ENCODE assay signal across 8 mouse cellular contexts in genomic region chr19:41912121-41913080, GRCm38 (mm10). TPM values are rescaled to one million over a fixed set of nuclear protein-coding genes. Genes with fewer than 3 reads are reported as not detected.
DNase-seq lines count a peak whose midpoint lies in the region; ATAC-seq and TF ChIP-seq lines count a peak whose summit lies in the region.

No protein-coding gene starts in this region.

- WGBS in forebrain, postnatal 0 days = 3% methylated on average over 53 of the region's 53 CpGs
- WGBS in hindbrain, embryonic 14.5 days = 1% methylated on average over 53 of the region's 53 CpGs
- under 1% methylated on average over 51 of the region's 53 CpGs for WGBS in midbrain, embryonic 12.5 days

- peak; percentile 41 to 46 for DNase-seq in lung, adult 18-20 months
- DNase-seq in lung, postnatal 25 days (ENCODE audit: low spot score) = no peak
- peak; percentile 62 for DNase-seq in cerebellum, adult 11 months
- DNase-seq in forebrain, postnatal 0 days = peak; percentile 64
- peak; percentile 36 for DNase-seq in hindbrain, embryonic 14.5 days (ENCODE audit: low spot score)
- DNase-seq in left cerebral cortex, postnatal 4 days = peak; percentile 43
- peak; percentile 57 for DNase-seq in splenic B cell, adult 2 months (ENCODE audit: low read depth, low spot score)

- H3K9ac ChIP-seq in forebrain, postnatal 0 days = peak overlapping the region; percentile 85
- H3K9ac ChIP-seq in hindbrain, embryonic 14.5 days = peak overlapping the region; percentile 81
- H3K9ac ChIP-seq in midbrain, embryonic 12.5 days (replicated peaks) = peak overlapping the region; percentile 88

- H3K27ac ChIP-seq in forebrain, postnatal 0 days (ENCODE audit: low read depth, low read length) = peak overlapping the region; percentile 84
- peak overlapping the region; percentile 92 for H3K27ac ChIP-seq in hindbrain, embryonic 14.5 days
- peak overlapping the region; percentile 80 for H3K27ac ChIP-seq in midbrain, embryonic 12.5 days (replicated peaks)

- peak overlapping the region; percentile 86 for H3K4me2 ChIP-seq in forebrain, postnatal 0 days (ENCODE audit: low read depth)
- H3K4me2 ChIP-seq in hindbrain, embryonic 14.5 days (replicated peaks) = peak overlapping the region; percentile 85
- H3K4me2 ChIP-seq in midbrain, embryonic 12.5 days (replicated peaks) = peak overlapping the region; percentile 90

- H3K4me3 ChIP-seq in forebrain, postnatal 0 days (ENCODE audit: low read depth, low read length) = peak overlapping the region; percentile 85
- H3K4me3 ChIP-seq in hindbrain, embryonic 14.5 days (replicated peaks; ENCODE audit: low read length) = peak overlapping the region; percentile 92
- H3K4me3 ChIP-seq in midbrain, embryonic 12.5 days = peak overlapping the region; percentile 92

- no peaks in the 10 kb centered on the region for H3K27me3 ChIP-seq in forebrain, postnatal 0 days (ENCODE audit: insufficient read depth, low read length)
- no peaks in the 10 kb centered on the region for H3K27me3 ChIP-seq in hindbrain, embryonic 14.5 days (ENCODE audit: control insufficient read depth, insufficient read depth, low read length)
- no peaks in the 10 kb centered on the region for H3K27me3 ChIP-seq in midbrain, embryonic 12.5 days
- no peaks in the 10 kb centered on the region for H3K27me3 ChIP-seq in splenic B cell, adult 2 months (ENCODE audit: control insufficient read depth, insufficient read depth, low read length, poor library complexity, severe bottlenecking)

- TF ChIP-seq CTCF in forebrain, postnatal 0 days (IDR thresholded peaks at IDR 0.05; ENCODE audit: low read depth) = no peak; the same call in 1 of the 2 replicates

- H3K36me3 ChIP-seq in forebrain, postnatal 0 days (ENCODE audit: insufficient read depth) = peaks cover 15% of the 10 kb centered on the region
- H3K36me3 ChIP-seq in hindbrain, embryonic 14.5 days (replicated peaks; ENCODE audit: control insufficient read depth, insufficient read depth) = peaks cover 17% of the 10 kb centered on the region
- peaks cover 21% of the 10 kb centered on the region for H3K36me3 ChIP-seq in midbrain, embryonic 12.5 days
- peaks cover 3% of the 10 kb centered on the region; the same call in 1 of the 2 replicates for H3K36me3 ChIP-seq in splenic B cell, adult 2 months (ENCODE audit: control insufficient read depth, insufficient read depth, low read length, poor library complexity, severe bottlenecking)

- peak; percentile 65 for ATAC-seq in forebrain, postnatal 0 days
- ATAC-seq in hindbrain, embryonic 14.5 days (ENCODE audit: low FRiP score) = peak; percentile 73
- ATAC-seq in midbrain, embryonic 12.5 days (ENCODE audit: low FRiP score, low read depth) = peak; percentile 82

- H3K4me1 ChIP-seq in forebrain, postnatal 0 days (ENCODE audit: insufficient read depth) = peaks cover 19% of the 10 kb centered on the region
- H3K4me1 ChIP-seq in hindbrain, embryonic 14.5 days (replicated peaks; ENCODE audit: control insufficient read depth, insufficient read depth, low read length) = peaks cover 18% of the 10 kb centered on the region
- peaks cover 18% of the 10 kb centered on the region for H3K4me1 ChIP-seq in midbrain, embryonic 12.5 days

- intact Hi-C loops in left cerebral cortex, postnatal 4 days (cut with DNase I) = no loop called here

- no peaks in the 10 kb centered on the region for H3K9me3 ChIP-seq in forebrain, postnatal 0 days (ENCODE audit: low read length)
- no peaks in the 10 kb centered on the region for H3K9me3 ChIP-seq in hindbrain, embryonic 14.5 days (ENCODE audit: control insufficient read depth, low read length)
- H3K9me3 ChIP-seq in midbrain, embryonic 12.5 days = no peaks in the 10 kb centered on the region

RNA-seq across cellular contexts. Expression of gene Pgam1, which starts 0.7 kb away (rescaled TPM):
- 400 and 416 TPM in 2 replicates for total RNA-seq in forebrain, postnatal 0 days (2014; rRNA removed)
- polyA plus RNA-seq in forebrain, postnatal 0 days (2015; fragmentation: Nextera tagmentation; extraction: Ambion mirVana) = 501 and 537 TPM in 2 replicates
- polyA plus RNA-seq in hindbrain, embryonic 14.5 days (2014; fragmentation: Nextera tagmentation; extraction: Ambion mirVana) = 498 and 547 TPM in 2 replicates
- total RNA-seq in left cerebral cortex, postnatal 4 days (2021) = 100 to 1,000 TPM; 288 to 313 TPM
- polyA plus RNA-seq in midbrain, embryonic 12.5 days (2016; fragmentation: Nextera tagmentation; extraction: Ambion mirVana) = 514 and 531 TPM in 2 replicates

RNA-seq across cellular contexts. Expression of gene Rrp12, which starts 16.4 kb away (rescaled TPM):
- 17.0 and 19.5 TPM in 2 replicates for total RNA-seq in forebrain, postnatal 0 days (2014; rRNA removed)
- 12.3 and 14.4 TPM in 2 replicates for polyA plus RNA-seq in forebrain, postnatal 0 days (2015; fragmentation: Nextera tagmentation; extraction: Ambion mirVana)
- 13.2 and 16.2 TPM in 2 replicates for polyA plus RNA-seq in hindbrain, embryonic 14.5 days (2014; fragmentation: Nextera tagmentation; extraction: Ambion mirVana)
- 10 to 100 TPM; 33.0 to 33.5 TPM for total RNA-seq in left cerebral cortex, postnatal 4 days (2021)
- 22.8 and 22.9 TPM in 2 replicates for polyA plus RNA-seq in midbrain, embryonic 12.5 days (2016; fragmentation: Nextera tagmentation; extraction: Ambion mirVana)

RNA-seq across cellular contexts. Expression of gene Exosc1, which starts 20.8 kb away (rescaled TPM):
- 29.6 and 33.3 TPM in 2 replicates for total RNA-seq in forebrain, postnatal 0 days (2014; rRNA removed)
- polyA plus RNA-seq in forebrain, postnatal 0 days (2015; fragmentation: Nextera tagmentation; extraction: Ambion mirVana) = 69.4 and 71.0 TPM in 2 replicates
- polyA plus RNA-seq in hindbrain, embryonic 14.5 days (2014; fragmentation: Nextera tagmentation; extraction: Ambion mirVana) = 51.9 and 64.0 TPM in 2 replicates
- total RNA-seq in left cerebral cortex, postnatal 4 days (2021) = 10 to 100 TPM; 30.8 to 36.8 TPM
- 73.1 and 76.8 TPM in 2 replicates for polyA plus RNA-seq in midbrain, embryonic 12.5 days (2016; fragmentation: Nextera tagmentation; extraction: Ambion mirVana)

RNA-seq across cellular contexts. Expression of gene Zdhhc16, which starts 20.9 kb away (rescaled TPM):
- total RNA-seq in forebrain, postnatal 0 days (2014; rRNA removed) = 53.3 and 58.6 TPM in 2 replicates
- polyA plus RNA-seq in forebrain, postnatal 0 days (2015; fragmentation: Nextera tagmentation; extraction: Ambion mirVana) = 96.8 and 97.4 TPM in 2 replicates
- 70.6 and 70.8 TPM in 2 replicates for polyA plus RNA-seq in hindbrain, embryonic 14.5 days (2014; fragmentation: Nextera tagmentation; extraction: Ambion mirVana)
- total RNA-seq in left cerebral cortex, postnatal 4 days (2021) = 10 to 100 TPM; 67.6 to 72.9 TPM
- 79.9 and 82.6 TPM in 2 replicates for polyA plus RNA-seq in midbrain, embryonic 12.5 days (2016; fragmentation: Nextera tagmentation; extraction: Ambion mirVana)
